Mouse (Mus musculus): ENCODE data around the gene Ppp2r5b.

Gene Ppp2r5b

GRCm38 (mm10) chr19:6234337-6235083, 1.2 kb downstream of the Ppp2r5b start:
- no peak for DNase-seq (ENCODE audit: low read depth)

GRCm38 (mm10) chr19:6233647-6234046, 2.0 kb downstream of the Ppp2r5b start:
- DNase-seq (ENCODE audit: low read depth) = no peak

- DNase-seq (ENCODE audit: low read depth) = no peak
Measured at GRCm38 (mm10) chr19:6231036-6231435, 4.6 kb downstream of the Ppp2r5b start.

- no peak for DNase-seq (ENCODE audit: low read depth)
Measured at GRCm38 (mm10) chr19:6230411-6230810, 5.3 kb downstream of the Ppp2r5b start.

- no peak for DNase-seq (ENCODE audit: low read depth)
Measured at GRCm38 (mm10) chr19:6227864-6228263, 7.8 kb downstream of the Ppp2r5b start.

- no peak for DNase-seq (ENCODE audit: low read depth)
Measured at GRCm38 (mm10) chr19:6226763-6227162, 8.9 kb downstream of the Ppp2r5b start.

- peak; percentile 58 for DNase-seq (ENCODE audit: low read depth)
Measured at GRCm38 (mm10) chr19:6226135-6226534, 9.5 kb downstream of the Ppp2r5b start, which contains the start of gene Gpha2. TSS of gene Gpha2 (plus strand) at chr19:6226380.

GRCm38 (mm10) chr19:6218606-6219005, 17.1 kb downstream of the Ppp2r5b start:
- DNase-seq (ENCODE audit: low read depth) = no peak

GRCm38 (mm10) chr19:6216046-6216705, 19.5 kb downstream of the Ppp2r5b start:
- no peak for DNase-seq (ENCODE audit: low read depth)

GRCm38 (mm10) chr19:6206716-6207115, 29.0 kb downstream of the Ppp2r5b start:
- DNase-seq (ENCODE audit: low read depth) = no peak

- no peak for DNase-seq (ENCODE audit: low read depth)
Measured at GRCm38 (mm10) chr19:6204265-6204664, 31.4 kb downstream of the Ppp2r5b start.

- DNase-seq (ENCODE audit: low read depth) = no peak
Measured at GRCm38 (mm10) chr19:6184131-6184530, 51.5 kb downstream of the Ppp2r5b start, which contains the start of gene Majin. TSS of gene Majin (plus strand) at chr19:6184388.

- no peak for DNase-seq (ENCODE audit: low read depth)
Measured at GRCm38 (mm10) chr19:6182534-6182933, 53.1 kb downstream of the Ppp2r5b start.

- DNase-seq (ENCODE audit: low read depth) = peak; percentile 64
Measured at GRCm38 (mm10) chr19:6181629-6182028, 54.0 kb downstream of the Ppp2r5b start.

- no peak for DNase-seq (ENCODE audit: low read depth)
Measured at GRCm38 (mm10) chr19:6178775-6179174, 56.9 kb downstream of the Ppp2r5b start.

Measured in NIH3T3 (cell line).